Comparison of ENCODE assay signal across 22 mouse cellular contexts in genomic region chr9:103725497-103725896, GRCm38 (mm10). TPM values are rescaled to one million over a fixed set of nuclear protein-coding genes. Genes with fewer than 3 reads are reported as not detected.
DNase-seq lines count a peak whose midpoint lies in the region; ATAC-seq and TF ChIP-seq lines count a peak whose summit lies in the region.
"Had no signal": no experiment of that assay in that cellular context is flagged by ENCODE, and none has a peak within 500 bp of the region (broad histone marks: within the 10 kb centered on the region; RNA-seq: fewer than 3 reads in every experiment).

No protein-coding gene starts in this region.

- peaks cover 43% of the 10 kb centered on the region for H3K36me3 ChIP-seq in heart, embryonic 10.5 days
- H3K36me3 ChIP-seq in heart, embryonic 11.5 days (ENCODE audit: control insufficient read depth, insufficient read depth, low read length): peaks cover 3% of the 10 kb centered on the region; the same call in 1 of the 2 replicates
- H3K36me3 ChIP-seq in liver, adult 2 months (ENCODE audit: control insufficient read depth, insufficient read depth, low read length): no peaks in the 10 kb centered on the region
- no peaks in the 10 kb centered on the region for H3K36me3 ChIP-seq in stomach, postnatal 0 days (ENCODE audit: control insufficient read depth, insufficient read depth, low read length)
- H3K36me3 ChIP-seq: embryonic facial prominence, embryonic 12.5 days had no signal

- 82% methylated on average over 7 of the region's 7 CpGs for WGBS in heart, embryonic 10.5 days
- 70% methylated on average over 7 of the region's 7 CpGs for WGBS in heart, embryonic 11.5 days (ENCODE audit: insufficient replicate concordance)
- 44% methylated on average over 7 of the region's 7 CpGs for WGBS in liver, adult 2 months
- WGBS in stomach, postnatal 0 days: 79% methylated on average over 7 of the region's 7 CpGs

- no peak overlapping the region for H3K4me2 ChIP-seq in heart, embryonic 11.5 days
- no peak overlapping the region for H3K4me2 ChIP-seq in stomach, postnatal 0 days (replicated peaks; ENCODE audit: low read depth)
- H3K4me2 ChIP-seq: embryonic facial prominence, embryonic 12.5 days; heart, embryonic 13.5 days; hindbrain, embryonic 13.5 days had no signal

- no peak for ATAC-seq in heart, embryonic 11.5 days (replicated peaks; ENCODE audit: insufficient number of reproducible peaks, low FRiP score, low TSS enrichment)
- ATAC-seq in granulocyte monocyte progenitor cell, adult 5-6 weeks (replicated peaks; ENCODE audit: poor library complexity, severe bottlenecking): peak; percentile 82
- no peak for ATAC-seq in stomach, postnatal 0 days (ENCODE audit: low FRiP score, low TSS enrichment)
- ATAC-seq: forebrain, embryonic 16.5 days; intestine, embryonic 16.5 days had no signal

- TF ChIP-seq CTCF in liver, adult 2 months (IDR thresholded peaks at IDR 0.05; ENCODE audit: low read depth, low read length): no peak
- TF ChIP-seq CTCF in stomach, postnatal 0 days (IDR thresholded peaks at IDR 0.05; ENCODE audit: low read depth): 0 out of 2 replicates have a peak, but pooled peaks have one; percentile 10

- peaks cover 10% of the 10 kb centered on the region; the same call in 1 of the 2 replicates for H3K4me1 ChIP-seq in heart, embryonic 10.5 days
- 0 out of 2 replicates have a peak, but pooled peaks cover 4% of the 10 kb centered on the region for H3K4me1 ChIP-seq in heart, embryonic 11.5 days (ENCODE audit: control insufficient read depth, insufficient read depth, low read length)
- H3K4me1 ChIP-seq in liver, adult 2 months (ENCODE audit: control insufficient read depth, insufficient read depth, low read length): no peaks in the 10 kb centered on the region
- no peaks in the 10 kb centered on the region for H3K4me1 ChIP-seq in stomach, postnatal 0 days (replicated peaks; ENCODE audit: control insufficient read depth, insufficient read depth)
- H3K4me1 ChIP-seq: embryonic facial prominence, embryonic 12.5 days had no signal

- no peaks in the 10 kb centered on the region for H3K9me3 ChIP-seq in heart, embryonic 10.5 days
- H3K9me3 ChIP-seq in heart, embryonic 11.5 days (replicated peaks; ENCODE audit: control insufficient read depth, low read length): no peaks in the 10 kb centered on the region
- H3K9me3 ChIP-seq in stomach, postnatal 0 days (ENCODE audit: control insufficient read depth, low read length): no peaks in the 10 kb centered on the region
- H3K9me3 ChIP-seq: embryonic facial prominence, embryonic 12.5 days; hindbrain, embryonic 13.5 days had no signal

- no peak for TF ChIP-seq POLR2A in liver, adult 2 months (IDR thresholded peaks at IDR 0.05; ENCODE audit: extremely low read depth, insufficient read depth, low read length)

- no peak for TF ChIP-seq EP300 in stomach, postnatal 0 days (optimal IDR thresholded peaks at IDR 0.05)

- no peaks in the 10 kb centered on the region for H3K79me2 ChIP-seq in liver, adult 2 months (ENCODE audit: control insufficient read depth, insufficient read depth, low read length)

- H3K9ac ChIP-seq in heart, embryonic 11.5 days (ENCODE audit: low read depth, low read length): no peak overlapping the region
- H3K9ac ChIP-seq in liver, adult 2 months (ENCODE audit: low read depth, low read length): no peak overlapping the region
- no peak overlapping the region for H3K9ac ChIP-seq in stomach, postnatal 0 days (ENCODE audit: low read length)
- H3K9ac ChIP-seq: embryonic facial prominence, embryonic 12.5 days; heart, embryonic 13.5 days; hindbrain, embryonic 13.5 days had no signal

- peak; percentile 24 for DNase-seq in heart, embryonic 10.5 days (ENCODE audit: low spot score)
- peak; percentile 19 for DNase-seq in liver, adult 2 months (ENCODE audit: extremely low read depth, low read depth, low spot score)
- no peak for DNase-seq in liver
- DNase-seq in stomach, postnatal 0 days (ENCODE audit: low spot score): no peak
- no peak for DNase-seq in cerebellum, adult 9-10 months
- no peak for DNase-seq in gastrocnemius, adult 8-10 months (ENCODE audit: low spot score in 2 of 2)
- DNase-seq: adrenal gland, adult 2 months; adrenal gland, postnatal 36 days; cerebellum, adult 11 months; cerebellum, adult 8-10 months; gastrocnemius, postnatal 36 days; heart, adult 18-20 months; heart, postnatal 10 days; heart, postnatal 4 days had no signal

- no peaks in the 10 kb centered on the region for H3K27me3 ChIP-seq in heart, embryonic 10.5 days (ENCODE audit: insufficient read depth, poor library complexity, severe bottlenecking)
- H3K27me3 ChIP-seq in heart, embryonic 11.5 days (ENCODE audit: control insufficient read depth, insufficient read depth, low read length): no peaks in the 10 kb centered on the region
- H3K27me3 ChIP-seq in liver, adult 2 months (ENCODE audit: control insufficient read depth, insufficient read depth, low read length): no peaks in the 10 kb centered on the region
- no peaks in the 10 kb centered on the region for H3K27me3 ChIP-seq in stomach, postnatal 0 days (ENCODE audit: control insufficient read depth, insufficient read depth, low read length)
- H3K27me3 ChIP-seq: embryonic facial prominence, embryonic 12.5 days; heart, embryonic 13.5 days; hindbrain, embryonic 13.5 days had no signal

- H3K27ac ChIP-seq in heart, embryonic 10.5 days: no peak overlapping the region
- H3K27ac ChIP-seq in heart, embryonic 11.5 days (ENCODE audit: low read depth, low read length): no peak overlapping the region
- H3K27ac ChIP-seq in liver, adult 2 months (replicated peaks; ENCODE audit: insufficient read depth, low read depth, low read length): no peak overlapping the region
- H3K27ac ChIP-seq in stomach, postnatal 0 days (replicated peaks): no peak overlapping the region
- H3K27ac ChIP-seq: embryonic facial prominence, embryonic 12.5 days; heart, embryonic 13.5 days; hindbrain, embryonic 13.5 days had no signal

- no peak overlapping the region for H3K4me3 ChIP-seq in heart, embryonic 10.5 days
- H3K4me3 ChIP-seq in heart, embryonic 11.5 days (ENCODE audit: low read depth, low read length): no peak overlapping the region
- no peak overlapping the region for H3K4me3 ChIP-seq in liver, adult 2 months (ENCODE audit: insufficient read depth, low read depth, low read length)
- no peak overlapping the region for H3K4me3 ChIP-seq in stomach, postnatal 0 days (ENCODE audit: low read depth, low read length)
- H3K4me3 ChIP-seq: embryonic facial prominence, embryonic 12.5 days; heart, embryonic 13.5 days; hindbrain, embryonic 13.5 days had no signal

RNA-seq across cellular contexts. Expression of gene Tmem108, which starts 36.1 kb away (rescaled TPM):
- polyA plus RNA-seq in heart, embryonic 10.5 days (2016; fragmentation: Nextera tagmentation; extraction: Ambion mirVana): 101 and 126 TPM in 2 replicates
- 107 and 108 TPM in 2 replicates for polyA plus RNA-seq in heart, embryonic 11.5 days (2014; fragmentation: Nextera tagmentation; extraction: Ambion mirVana)
- 0.09 and 0.13 TPM in 2 replicates for total RNA-seq in liver, adult 2 months (2014; rRNA removed)
- 0.21 and 0.40 TPM in 2 replicates for polyA plus RNA-seq in liver, adult 2 months (2012; rRNA removed)
- total RNA-seq in granulocyte monocyte progenitor cell, adult 5-6 weeks (2014; fragmentation: Nextera tagmentation): 0.58 and 0.77 TPM in 2 replicates
- total RNA-seq in granulocyte monocyte progenitor cell, adult 5-6 weeks (2017): 0.13 and 0.15 TPM in 2 replicates
- polyA plus RNA-seq in stomach, postnatal 0 days (2015; fragmentation: Nextera tagmentation; extraction: Ambion mirVana): 4.2 and 4.7 TPM in 2 replicates
- total RNA-seq in gastrocnemius, adult 8-10 months (2022): not detected
- total RNA-seq: gastrocnemius, adult 18-20 months; gastrocnemius, postnatal 36 days had no signal

Comparison
In these comparisons a context has a peak if more than half of its experiments do, and no peak if none do; other contexts are left out.
1. DNase-seq: peak in heart, embryonic 10.5 days (single experiment) and liver, adult 2 months (single experiment); none in liver (single experiment), stomach, postnatal 0 days (single experiment), cerebellum, adult 9-10 months (single experiment) and gastrocnemius, adult 8-10 months (0 of 2).
2. RNA of gene Tmem108, which starts 36.1 kb away (polyA plus RNA-seq): 107 to 108 TPM in heart, embryonic 11.5 days and 101 to 126 TPM in heart, embryonic 10.5 days; 4.2 to 4.7 TPM in stomach, postnatal 0 days and 0.21 to 0.40 TPM in liver, adult 2 months; every median in the first group is over 10 times any median in the second.